Mouse (Mus musculus) MEL-GATA-1-ER (cell line): ENCODE data around the gene Msl3l2.

Experiments
- DNase-seq: peaks from one replicate; pipeline ENCODE4 v3.0.0-alpha.2; 2012; ENCODE audit warnings: low read depth; ENCODE audit errors: extremely low read depth

Msl3l2 gene

DNA sequence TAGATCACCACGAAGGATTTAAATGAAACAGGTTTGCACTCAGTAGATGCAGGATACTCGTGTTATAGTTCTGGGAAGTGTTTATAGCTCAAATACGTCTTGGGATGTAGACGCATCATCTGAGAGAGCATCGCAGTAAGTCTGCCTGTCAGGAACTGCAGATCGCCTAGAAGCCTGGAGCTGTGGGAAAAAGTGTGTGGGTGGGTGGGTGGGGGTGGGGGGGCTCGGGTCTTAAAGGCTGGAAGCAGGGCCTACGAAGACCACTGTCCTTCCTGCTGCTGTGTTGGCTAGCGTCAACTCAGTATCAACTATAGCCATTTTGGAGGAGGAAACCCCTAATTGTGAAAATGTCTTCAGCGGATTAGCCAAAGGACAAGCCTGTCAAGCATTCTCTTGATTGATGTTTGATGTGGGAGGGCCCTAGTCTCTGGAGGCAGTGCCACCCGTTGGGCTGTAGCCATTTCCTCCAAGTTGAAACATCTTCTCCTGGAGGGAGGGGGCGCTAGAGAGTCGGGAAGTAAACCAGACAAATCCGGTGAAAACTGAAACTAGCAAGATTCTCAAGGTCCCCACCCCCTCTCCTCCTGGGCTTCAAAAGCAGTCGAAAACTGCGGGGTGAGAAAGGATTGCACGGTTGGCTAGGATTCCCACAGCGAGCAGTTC lies at the start of gene Msl3l2:
Msl3l2 (plus strand) TSS at position 585 of the 663 bp plus-strand sequence.
- DNase-seq, result no peak

DNA sequence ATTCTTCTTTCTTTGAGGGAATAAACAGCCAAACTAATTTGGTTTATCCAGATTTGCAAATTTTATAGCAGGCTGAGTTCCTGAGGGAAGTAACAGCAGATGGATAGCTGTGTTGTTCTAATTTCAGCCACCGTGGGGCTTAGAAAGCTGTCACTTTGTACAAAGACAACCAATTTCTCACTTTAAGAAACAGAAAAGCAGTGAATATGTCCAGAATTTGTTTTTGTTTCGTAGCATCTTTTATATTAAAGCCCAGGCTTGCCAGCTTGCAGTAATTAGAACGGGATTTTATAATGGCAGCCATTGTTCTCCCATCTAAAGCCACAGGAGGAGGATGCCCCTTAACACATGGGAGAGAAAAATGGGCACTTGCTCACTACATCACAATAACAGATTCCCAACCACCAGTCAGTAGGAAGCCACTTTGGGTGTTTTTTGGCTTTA lies 47.7 kb upstream of the Msl3l2 start:
- DNase-seq, result no peak

DNA sequence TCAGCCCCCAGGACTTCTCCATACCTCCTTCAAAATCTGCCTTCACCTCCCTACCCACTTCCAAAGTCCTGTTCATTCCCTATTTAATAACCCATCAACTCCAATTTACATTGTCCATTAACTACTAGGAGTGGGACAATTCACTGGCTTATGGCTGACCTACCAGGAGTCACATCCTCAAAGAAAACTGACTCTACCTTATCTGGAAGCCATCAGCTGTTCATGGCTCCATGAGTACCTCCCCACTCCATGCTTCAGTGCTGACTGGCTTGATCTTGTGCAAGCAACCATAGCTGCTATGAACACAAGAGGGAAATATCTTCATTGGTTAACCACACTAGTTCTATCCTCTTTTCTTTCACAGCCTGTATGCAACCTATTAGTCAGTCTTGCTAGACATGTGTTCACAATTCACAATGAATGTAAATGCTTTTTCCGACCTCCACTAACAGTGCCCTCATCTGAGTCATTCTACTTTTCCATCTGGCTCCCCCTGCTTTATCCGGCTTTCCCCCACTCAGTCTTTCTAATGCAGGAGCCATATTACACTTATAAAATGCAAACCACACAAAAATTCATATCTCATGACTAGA lies 45.4 kb upstream of the Msl3l2 start:
- DNase-seq, result no peak

DNA sequence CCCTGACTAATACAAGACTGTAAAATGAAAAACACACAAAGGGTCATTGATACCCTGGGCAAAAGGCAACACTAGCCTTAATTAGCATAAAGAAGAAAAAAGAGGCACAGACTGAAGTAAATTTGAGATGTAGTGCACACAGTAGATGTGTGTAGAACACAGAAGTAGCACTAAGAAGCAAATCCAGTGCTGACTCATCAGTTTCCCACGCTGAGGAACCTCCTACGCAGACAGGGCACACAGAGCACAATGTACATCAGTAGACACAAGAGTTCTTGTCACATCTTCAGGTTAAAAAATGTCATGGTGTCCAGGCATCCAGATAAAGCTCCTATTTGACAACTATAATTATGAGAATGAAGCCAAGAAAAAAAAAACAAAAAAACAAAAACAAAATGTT lies 44.0 kb upstream of the Msl3l2 start:
- no peak for DNase-seq

DNA sequence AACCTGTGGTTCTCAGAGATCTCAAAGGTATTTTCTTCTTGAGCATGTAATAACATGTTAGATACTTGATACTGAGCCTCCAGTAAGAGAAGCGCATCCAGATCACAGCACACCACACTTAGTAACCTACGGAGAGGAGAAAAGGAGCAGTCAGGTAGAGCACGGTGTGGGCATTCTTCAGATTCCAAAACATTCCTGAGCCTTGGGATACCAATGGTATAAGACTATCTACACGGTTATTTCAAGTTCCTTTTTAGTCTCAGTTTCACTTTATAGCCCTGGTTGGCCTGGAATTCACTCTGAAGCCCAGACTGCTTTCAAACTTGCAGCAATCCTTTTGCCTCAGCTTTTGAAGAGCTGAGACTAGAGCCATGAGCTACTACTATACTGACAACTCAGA lies 17.0 kb upstream of the Msl3l2 start:
- no peak for DNase-seq

DNA sequence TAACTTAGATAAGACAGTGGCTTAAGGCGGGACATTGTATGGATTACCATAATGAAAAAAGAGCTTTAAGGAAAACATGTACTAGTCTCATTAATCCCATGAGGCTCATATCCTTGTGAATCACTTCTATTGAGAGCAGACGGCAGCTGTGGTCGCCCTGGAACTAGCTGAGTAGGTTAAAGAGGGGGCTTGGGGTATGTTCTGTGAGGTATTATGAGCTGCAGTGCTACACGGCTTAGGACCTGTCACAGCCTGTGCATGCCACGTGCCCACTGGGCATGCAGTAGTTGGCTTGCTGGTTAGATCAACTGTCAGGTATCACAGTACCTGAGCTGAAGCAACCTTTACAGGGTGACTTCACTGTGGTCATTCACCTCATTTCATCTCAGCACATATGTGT lies 12.1 kb upstream of the Msl3l2 start:
- no peak for DNase-seq

DNA sequence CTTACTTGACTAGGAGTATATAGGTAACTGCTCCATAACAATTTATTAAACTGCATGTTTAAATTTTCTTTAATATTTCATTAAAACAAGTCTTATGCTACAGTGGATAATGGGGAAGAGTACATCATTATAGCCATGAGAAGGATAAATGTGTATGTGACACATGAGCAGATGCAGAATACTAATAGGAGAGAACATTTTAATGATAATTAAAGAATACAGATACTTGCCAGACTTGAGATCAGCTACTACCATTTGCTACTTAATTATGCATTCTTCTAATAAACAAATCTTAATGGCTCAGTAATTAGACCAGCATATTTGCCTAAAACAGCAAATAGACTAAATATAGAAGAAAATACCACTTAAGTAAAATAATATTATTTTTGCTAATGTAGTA lies 10.0 kb upstream of the Msl3l2 start:
- DNase-seq, result no peak

DNA sequence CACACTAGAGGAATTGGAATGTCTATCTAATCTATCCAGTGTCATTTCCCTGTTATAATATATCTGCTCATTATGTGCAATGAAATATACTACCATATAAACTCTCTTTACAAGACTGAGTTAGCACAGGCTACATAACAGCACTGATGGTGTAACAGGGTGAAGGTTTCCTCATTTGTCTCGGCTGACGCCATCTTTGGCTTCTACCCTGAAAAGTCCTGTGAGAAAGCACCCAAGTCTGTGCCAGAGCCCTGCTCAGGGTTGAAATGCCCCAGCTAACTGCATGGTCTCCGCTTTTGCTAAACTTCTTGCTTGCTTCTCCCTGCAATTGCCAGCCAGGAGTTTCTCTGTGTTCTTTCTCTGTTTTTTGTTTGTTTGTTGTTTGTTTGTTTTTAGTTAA lies 7.6 kb upstream of the Msl3l2 start:
- DNase-seq, result no peak

DNA sequence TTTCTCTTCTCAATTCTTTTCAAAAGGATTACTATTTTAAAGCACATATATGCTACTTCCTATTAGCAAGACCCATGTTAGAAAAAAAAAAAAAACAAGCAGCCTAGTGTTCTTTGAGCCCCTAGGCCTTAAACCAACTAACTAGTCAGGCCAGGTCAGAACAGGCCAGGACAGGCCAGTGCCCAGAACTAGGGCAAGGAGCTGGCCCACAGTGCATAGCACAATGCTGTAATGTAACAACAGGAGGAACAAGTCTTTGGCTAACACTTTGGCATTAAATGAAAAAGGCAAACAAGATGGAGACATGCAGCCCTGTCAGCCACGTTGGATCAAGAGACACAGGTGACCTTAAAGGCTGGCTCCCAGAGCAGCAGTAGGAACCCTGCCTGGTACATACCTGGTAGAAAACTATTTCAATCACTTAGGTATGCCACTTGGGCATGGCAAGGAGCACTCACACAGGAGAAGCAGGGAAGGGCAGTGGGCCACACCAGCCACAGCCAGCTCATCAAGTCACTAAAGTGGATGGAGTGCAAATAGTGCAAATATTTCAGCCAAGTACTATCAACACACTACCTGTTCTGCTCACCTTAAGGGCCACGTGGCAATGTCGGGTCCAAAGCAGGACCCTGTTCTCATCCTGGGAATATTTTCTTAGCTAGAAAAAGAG lies 6.9 kb upstream of the Msl3l2 start:
- DNase-seq, result no peak

DNA sequence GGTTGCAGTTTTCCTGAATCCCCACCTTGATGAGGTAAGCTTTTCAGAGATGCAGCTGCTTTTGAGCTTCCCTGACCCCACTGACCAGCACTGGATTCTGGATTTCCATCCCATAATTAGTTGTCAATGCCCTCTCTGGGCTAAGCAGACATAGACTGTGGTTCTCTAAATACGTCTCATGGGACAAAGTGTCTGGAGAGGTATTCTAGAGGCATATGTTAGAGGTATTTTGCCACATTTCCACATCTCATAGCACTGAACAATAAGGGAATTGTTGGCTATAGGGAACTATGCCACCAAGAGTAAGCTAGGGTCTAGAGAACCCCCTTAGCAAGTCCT lies 248 bp downstream of the Msl3l2 start:
- DNase-seq, result no peak

DNA sequence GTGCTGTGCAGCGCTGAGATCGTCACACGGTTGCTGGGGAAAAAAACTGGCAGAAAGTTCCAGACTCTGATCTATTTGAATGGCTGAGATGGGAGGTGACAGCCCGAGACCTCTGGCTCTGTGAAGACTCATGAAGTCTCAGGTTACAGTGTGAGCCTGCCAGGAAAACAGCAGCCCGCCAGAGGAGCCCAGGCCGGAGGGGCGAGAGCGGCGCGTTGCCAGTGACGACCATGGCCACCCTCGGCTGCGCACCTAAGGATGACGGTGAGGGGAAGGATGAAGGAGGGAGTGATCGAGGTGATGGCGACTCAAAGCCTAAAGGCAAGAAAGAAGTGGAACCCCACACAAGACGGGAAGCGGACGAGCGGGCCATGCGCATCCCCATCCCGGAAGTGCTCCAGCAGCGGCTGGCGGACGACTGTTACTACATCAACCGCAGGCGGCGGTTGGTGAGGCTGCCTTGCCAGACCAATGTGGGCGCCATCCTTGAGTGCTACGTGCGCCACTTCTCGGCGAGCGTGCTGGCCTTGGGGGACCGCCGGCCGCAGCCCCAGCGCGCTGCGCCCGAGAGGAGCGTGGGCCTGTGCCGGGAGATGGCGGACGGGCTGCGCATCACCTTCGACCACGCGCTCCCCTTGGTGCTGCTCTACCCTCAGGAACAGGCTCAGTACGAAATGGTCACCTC lies 8.4 kb downstream of the Msl3l2 start:
- no peak for DNase-seq

DNA sequence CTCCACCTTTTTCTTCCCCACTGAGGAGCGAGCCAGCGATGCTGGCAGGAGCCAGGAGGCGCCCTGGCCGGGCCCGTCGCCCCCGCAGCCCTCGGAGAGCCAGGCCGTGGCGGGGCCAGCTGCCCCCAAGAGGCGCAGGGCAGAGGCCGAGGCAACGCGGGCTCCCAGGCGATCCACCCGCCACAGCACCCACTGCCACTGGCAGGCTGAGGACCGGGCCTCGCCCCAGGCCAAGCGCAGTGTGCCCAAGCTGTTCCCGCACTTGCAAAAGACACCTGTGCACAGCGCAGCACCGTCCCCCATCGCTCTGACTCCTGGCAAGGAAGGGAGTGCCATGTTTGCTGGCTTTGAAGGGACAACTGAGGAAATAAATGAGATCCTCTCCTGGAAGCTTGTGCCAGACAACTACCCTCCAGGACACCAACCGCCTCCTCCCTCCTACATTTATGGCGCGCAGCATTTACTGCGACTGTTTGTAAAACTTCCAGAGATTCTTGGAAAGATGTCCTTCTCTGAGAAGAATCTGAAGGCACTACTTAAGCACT lies 9.0 kb downstream of the Msl3l2 start:
- no peak for DNase-seq

DNA sequence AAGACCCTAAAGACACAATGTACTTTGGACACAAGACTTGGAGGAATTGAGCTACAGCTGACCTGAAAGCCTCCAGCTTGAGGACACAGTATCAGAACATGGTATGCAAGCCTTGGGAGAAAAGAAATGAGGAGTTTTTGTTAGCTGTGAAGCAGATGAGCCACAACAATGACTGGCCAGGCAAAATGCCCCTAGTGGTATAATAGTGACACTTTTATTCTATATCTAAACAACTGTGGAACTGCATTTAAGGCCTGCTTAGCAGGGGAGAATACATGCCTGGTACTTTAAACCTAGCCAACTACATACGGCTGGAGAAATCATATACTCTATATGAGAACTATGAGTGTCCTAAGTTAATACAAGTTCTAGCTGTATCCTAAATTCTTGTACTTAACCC lies 20.3 kb downstream of the Msl3l2 start:
- DNase-seq, result no peak

DNA sequence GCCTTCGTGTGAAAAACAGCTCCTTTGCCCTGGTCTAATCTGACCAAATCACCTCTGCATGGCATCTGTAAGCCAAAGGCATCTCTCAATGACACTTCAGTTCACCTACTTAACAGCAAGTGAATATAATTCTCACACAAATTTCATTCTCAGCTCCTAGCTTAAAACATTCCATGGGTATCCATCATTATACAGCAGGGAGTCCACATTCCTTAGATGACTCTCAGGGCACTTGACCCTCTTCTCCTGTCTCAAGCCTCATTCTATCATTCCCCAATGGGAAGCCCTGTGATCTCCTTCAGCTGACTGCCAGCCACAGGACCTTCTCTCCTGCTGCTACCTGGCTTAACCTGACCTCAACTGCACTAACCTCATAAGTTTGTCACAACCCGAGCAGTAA lies 22.9 kb downstream of the Msl3l2 start:
- no peak for DNase-seq

DNA sequence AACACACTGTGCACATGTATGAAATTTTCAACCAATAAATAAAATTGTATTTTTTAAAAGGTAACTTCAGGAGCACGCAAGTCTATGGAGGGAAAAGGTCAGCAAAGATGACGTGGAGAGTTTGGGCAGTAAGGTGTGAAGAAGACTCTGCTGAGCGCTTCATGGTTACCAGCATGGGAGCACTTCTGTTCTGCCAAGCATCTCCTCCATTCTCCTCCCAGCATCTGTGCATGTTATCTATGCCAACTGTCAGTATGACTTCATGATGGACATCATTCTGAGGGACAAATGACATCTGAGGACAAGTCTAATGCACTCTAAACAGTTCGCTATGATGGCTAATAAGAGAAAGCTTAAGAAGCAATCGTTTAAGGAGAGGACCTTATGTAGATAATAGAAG lies 30.5 kb downstream of the Msl3l2 start:
- DNase-seq, result no peak

DNA sequence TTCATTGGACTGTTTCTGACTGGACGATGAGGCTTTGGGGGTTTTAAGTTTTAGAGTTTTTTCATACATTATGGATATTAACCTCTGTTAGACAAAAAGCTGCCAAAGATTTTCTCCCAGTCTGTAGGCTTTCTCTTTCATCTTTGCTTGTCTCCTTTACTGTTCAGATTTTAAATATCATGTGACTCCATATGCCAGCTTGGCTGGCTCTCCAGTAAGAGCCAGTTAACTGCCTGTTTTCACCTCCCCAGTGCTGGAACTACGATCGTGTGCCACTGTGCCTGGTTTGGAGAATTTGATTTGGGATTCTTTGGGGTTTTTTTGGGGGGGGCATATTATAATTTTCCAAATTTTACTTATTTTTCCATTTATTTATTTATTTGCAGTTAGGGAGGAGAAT lies 42.2 kb downstream of the Msl3l2 start:
- no peak for DNase-seq

DNA sequence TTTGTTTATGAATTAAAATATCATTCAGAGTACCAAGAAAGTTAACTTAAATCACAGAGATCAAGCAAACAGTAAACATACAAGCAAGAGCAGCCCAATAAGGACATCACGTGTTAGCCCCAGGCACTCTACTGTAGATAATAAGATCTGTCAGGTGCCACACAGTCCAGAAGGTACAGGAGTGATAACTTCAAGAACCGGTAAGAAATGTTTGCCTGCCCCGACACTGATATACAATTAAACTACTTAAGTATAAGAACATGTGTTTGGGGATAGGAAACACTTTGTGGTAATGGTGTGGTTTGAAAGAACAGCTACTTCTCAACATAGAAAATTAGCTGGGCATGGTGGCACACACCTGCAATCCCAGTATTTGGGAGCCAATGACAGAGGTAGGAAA lies 50.2 kb downstream of the Msl3l2 start:
- no peak for DNase-seq

DNA sequence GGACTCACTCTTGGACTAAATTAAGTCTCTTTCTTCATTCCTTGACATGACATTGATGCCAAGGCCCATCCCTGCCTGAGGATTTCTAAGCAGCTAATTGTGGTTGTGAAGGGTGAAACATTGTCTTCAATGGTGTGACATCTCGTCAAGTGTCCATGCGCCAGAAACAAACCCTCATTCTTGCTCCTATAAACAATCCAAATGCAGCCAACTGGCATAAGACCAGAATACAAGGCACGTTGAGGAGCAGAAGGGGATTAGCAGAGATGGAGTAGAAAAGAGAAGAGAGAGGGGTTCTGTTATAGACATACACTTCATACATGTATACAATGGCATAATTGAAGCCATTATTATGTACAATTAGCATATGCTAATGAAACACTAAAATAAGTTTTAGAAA lies 51.5 kb downstream of the Msl3l2 start:
- no peak for DNase-seq

DNA sequence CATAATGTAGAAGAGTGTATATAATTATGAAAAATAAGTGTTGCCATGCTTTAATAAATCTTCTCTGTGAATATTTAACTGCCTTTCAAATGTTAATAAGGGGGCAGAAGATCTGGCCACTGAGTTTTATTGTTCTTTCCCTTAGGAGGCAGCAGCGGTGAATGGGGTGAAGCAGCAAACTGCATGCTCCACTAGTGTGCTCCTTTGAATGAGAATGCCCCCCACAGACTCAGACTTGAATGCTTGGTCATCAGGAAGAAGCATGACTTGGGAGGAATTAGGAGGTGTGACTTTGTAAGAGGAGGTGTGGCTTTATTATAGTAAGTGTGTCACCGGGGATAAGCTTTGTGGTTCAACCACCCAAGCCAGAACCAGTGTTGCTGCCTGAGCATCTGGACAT lies 52.0 kb downstream of the Msl3l2 start:
- no peak for DNase-seq

DNA sequence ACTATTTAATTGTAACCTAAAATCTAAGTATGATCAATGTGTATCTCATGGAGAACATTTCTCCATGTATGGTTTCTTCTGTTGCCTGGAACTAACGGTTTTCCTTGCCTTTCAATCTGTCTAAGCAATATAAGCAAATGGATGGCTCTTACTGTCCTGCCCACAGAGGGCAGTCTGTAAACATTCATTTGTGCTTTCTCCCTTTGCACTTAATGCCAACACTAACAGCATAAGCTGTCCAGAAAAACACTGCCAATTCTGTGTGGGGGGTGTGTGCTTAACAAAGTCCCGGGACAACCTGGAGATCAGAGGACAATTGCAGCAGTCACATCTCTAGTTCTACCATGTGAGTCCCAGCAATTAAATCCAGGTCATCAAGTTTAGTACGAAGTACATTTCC lies 57.7 kb downstream of the Msl3l2 start:
- DNase-seq, result no peak

DNA sequence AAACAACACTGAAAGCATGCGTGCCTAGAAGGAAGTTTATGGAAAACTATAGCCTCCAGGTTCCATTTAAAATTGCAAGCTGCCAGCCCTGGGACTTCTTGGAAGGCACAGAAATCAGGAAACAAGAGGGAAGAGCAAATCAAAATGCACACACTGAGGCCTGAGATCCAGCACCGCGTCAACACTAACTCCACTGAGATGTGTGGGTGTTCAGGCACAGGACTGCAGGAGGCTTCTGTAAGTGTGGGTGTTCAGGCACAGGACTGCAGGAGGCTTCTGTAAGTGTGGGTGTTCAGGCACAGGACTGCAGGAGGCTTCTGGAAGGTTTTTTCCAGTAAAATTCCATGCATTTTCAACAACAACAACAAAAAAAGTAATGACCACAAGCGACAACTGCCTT lies 59.0 kb downstream of the Msl3l2 start:
- no peak for DNase-seq
